Mouse (Mus musculus): ENCODE measurements around the gene Gstm7.

GRCm38 (mm10) chr3:107877747-107878736 lies 53.6 kb downstream of the Gstm7 start:
- TF ChIP-seq CTCF (conservative IDR thresholded peaks at IDR 0.05 in 1 of 2, IDR thresholded peaks at IDR 0.05 in 1 of 2; ENCODE audit: low read depth in 2 of 2, low read length in 2 of 2) (no peak), CHD2 (IDR thresholded peaks at IDR 0.05; ENCODE audit: low read length) (no peak), HCFC1 (IDR thresholded peaks at IDR 0.05; ENCODE audit: low read depth, low read length) (no peak), POLR2A (IDR thresholded peaks at IDR 0.05; ENCODE audit: low read depth, low read length) (no peak), E2F4 (IDR thresholded peaks at IDR 0.05; ENCODE audit: insufficient replicate concordance, low read depth, low read length) (no peak), EP300 (IDR thresholded peaks at IDR 0.05; ENCODE audit: low read length) (no peak), MEF2A (IDR thresholded peaks at IDR 0.05; ENCODE audit: borderline replicate concordance, low read depth, low read length) (no peak), KAT2A (IDR thresholded peaks at IDR 0.05; ENCODE audit: insufficient replicate concordance, low read length) (no peak), IRF4 (IDR thresholded peaks at IDR 0.05; ENCODE audit: low read depth, low read length) (no peak), POLR2AphosphoS2 (IDR thresholded peaks at IDR 0.05; ENCODE audit: low read depth, low read length) (no peak), MAZ (IDR thresholded peaks at IDR 0.05; ENCODE audit: low read depth, low read length) (no peak), UBTF (IDR thresholded peaks at IDR 0.05; ENCODE audit: low read depth, low read length) (no peak), ELF1 (IDR thresholded peaks at IDR 0.05; ENCODE audit: low read depth, low read length) (no peak)
